Mouse (Mus musculus) cerebellum, adult (tissue): ENCODE measurements around the gene Acap2.

Source experiments
- ATAC-seq: cut with Nextera tagmentation; 2 replicates; pipeline ENCODE4 v1.9.2; 2017; ENCODE audit warnings: mild to moderate bottlenecking, moderate library complexity, mixed read lengths; ENCODE audit not compliant: insufficient number of reproducible peaks, low FRiP score, low TSS enrichment

The Acap2 gene

DNA sequence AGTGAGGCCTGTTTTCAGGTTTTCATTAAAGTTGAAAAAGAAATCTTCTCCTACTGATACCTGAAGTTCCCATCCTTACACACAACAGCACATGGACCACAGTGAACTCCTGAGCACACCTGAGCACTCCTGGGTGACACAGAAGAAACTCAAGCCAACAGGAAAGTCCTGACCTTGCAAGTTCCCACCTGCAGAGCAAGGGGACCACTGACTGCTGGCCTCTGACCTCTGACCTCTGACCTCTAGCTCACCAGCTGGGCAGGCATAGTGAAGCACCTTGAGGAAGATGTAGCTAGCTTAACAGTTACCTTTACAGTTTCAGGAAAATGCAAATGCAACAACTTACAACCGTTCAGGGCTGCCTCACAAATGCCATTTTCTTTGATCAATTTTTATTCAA is 101.1 kb downstream of the Acap2 start:
- no peak for ATAC-seq

DNA sequence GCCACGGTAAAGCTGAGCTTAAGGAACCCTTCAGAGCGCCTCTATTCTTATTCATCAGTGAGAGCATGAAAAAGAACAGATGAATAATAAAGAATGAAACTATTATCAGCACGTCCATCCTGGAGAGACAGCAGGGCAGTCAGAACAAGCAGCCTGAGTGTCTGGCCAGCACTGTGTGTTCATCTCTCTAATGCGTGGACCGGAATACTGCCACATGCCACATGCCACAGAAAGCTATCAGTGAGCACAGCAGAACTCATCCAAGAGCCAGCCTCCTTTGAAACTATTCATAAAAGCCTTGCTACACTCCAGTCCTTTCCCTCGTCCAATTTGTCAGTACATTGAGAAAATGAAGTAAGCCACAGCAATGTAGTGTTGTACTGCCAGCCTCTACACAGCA is 107.0 kb downstream of the Acap2 start:
- ATAC-seq = no peak

DNA sequence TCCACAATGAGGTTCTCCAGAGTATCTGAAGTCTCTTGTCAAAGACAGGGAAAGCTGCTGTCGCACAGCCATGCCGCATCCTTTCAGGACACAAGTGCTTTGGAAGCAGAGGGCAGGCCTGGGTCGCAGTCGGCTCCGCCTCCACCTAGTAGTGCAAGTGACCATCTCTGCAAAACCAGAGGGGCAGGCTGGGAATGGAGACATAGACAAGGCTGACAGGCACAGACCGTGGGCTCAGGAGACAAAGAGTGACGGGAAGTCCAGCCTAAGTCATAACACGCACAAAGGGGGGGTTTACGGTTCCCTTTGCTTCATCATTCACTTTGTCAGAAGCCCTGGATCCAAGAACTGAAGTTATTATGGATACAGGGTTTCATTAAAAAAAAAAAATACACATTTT is 107.9 kb downstream of the Acap2 start:
- ATAC-seq = no peak

DNA sequence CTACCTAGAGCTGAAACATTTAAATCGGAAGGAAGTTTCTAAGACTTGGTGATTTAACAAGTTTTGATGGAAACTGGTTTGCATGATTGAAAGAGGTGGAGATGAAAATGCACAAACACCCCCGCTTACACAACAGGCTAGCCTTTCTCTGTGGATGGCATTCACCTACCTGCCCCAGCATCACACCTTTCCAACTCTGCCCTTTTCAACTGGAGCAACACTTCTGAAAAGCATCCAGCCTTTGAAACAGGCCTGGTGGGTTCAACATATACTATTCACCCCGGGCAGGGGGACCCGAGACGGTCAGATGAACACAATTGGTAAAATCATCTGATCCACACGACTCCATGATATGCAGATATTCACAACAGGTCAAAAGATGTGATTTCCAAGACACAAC is 119.2 kb downstream of the Acap2 start:
- ATAC-seq = no peak

DNA sequence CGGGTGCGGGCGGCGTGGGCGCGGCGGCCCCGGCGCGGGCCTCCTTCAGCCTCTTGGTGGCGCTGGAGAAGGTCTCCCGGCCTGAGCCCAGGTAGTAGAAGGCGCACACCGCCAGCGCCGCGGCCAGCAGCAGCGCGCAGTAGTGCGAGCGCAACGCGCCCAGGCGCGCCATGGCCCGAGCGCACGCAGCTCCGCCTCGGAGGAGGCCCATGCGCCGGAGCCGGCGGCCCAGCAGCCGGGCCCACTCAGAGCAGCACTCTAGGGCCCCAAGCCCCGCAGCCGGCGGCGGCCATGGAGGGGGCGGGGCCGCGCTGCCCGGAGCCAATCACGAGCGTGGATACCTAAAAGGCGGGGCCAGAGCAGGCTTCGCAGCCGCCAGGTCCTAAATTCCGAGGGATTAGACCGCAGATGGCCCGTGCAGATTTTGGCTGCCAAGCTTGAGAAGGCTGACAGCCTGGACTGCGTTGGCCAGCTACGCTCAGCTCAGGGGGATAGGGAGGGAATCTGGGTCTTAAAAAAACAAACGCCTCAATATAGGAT is 119.8 kb downstream of the Acap2 start, which contains the start of gene Xxylt1:
Gene Xxylt1 (minus strand): TSS at position 308 of the 540 bp plus-strand sequence.
- peak; percentile 94 for ATAC-seq

DNA sequence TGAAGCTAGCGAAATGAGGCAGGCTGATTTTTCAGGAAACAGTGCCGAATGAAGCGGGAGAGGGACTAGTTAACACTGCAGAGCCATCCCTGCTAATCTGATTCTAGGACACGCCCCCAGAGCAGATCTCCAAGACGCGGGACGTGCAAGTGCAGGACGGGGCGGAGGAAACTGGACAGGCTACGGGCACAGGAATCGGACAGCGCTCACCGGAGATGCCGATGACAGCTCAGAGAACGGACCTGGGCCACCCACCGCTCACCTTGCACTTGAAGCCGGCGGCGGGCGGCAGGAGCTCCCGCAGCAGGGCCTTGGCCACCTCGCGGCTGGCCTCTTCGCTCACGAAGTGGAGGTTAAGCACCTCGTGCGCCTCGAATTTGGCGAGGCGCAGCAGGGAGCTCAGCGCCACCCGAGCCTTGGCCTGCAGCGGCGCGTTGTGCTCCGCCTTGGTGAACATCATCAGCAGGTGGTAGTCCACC is 120.4 kb downstream of the Acap2 start:
- peak; percentile 71 for ATAC-seq

DNA sequence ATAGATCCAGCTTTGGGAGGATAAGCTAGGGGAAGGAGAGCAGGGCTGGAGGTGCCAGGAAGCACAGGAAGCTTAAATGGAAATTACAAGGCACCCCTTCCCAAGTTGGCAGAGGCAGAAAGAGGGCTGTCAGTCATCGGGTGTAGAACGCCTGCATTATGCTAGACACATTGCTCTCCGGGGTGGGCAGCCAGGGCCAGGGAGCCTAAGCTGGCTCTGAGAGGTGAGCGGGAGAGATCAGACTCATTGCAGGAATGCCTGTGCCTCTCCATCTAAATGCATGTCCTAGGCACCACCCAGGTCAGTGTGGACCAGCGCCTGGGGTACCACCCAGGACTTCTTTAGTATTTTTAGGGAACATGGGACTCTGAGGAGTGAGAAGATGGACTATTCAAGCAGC is 123.6 kb downstream of the Acap2 start:
- ATAC-seq = no peak

DNA sequence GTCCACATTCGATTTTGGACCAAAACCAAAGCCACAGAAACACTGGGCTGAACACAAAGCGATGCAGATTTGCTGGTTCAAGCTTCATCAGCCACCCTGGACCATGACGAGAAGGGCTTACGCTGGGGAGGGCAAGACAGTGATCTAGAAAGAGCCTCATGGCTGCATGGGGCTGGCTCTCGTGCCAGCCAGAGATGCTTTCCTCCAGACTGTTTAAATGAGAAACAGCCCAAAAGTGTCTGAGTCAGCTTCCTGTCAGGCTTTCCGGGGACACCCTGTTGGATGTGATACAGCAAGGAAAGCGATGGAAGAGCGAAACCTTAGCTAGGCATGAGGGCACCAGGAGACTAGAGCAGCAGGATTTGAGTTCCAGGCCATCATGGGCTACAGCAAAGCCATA is 124.6 kb downstream of the Acap2 start:
- no peak for ATAC-seq

DNA sequence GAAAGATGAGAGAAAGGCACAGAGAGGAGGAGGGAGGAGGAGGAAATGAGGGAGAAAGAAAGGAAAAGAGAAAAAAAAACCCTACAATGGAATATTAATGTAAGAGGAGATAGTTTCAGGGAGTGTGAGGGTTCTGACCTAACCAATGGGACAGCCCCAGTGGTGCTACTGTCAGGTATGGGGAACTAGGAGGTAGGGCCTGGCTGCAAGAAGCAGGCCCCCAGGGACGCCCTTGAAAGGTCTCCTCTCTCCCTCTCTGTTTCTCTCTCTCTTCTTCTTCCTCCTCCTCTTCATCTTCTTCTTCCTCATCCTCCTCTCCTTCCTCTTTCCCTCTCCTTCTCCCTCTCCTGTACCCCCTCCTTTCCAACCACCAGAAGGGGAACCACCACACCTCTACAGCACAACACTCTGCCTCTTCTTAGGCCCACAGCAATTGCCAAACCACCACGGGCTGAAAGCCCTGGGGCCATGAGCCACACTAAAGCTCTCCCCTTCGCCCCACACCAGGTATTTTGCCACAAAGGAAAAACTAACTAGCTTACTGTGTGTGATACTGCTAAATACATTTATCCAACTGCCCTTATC is 126.6 kb downstream of the Acap2 start:
- ATAC-seq = no peak

DNA sequence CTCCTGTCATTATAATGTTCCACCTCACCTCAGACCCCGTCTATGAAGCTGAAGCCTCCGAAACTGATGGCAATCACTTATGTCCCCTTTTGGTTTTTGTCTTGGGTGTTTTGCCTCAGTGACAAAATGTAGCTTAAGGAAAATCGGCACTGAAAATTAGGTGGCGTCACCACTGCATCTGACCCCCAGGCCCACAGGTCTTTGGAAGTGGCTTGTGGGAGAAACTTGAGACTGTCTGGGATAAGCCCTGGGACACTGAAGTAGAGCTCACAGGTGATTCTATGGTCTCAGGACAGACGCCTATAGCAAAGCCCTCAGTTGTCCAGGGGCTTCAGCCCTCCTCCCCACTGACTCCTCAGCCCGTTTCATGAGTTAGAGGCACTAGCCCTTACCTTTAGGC is 129.3 kb downstream of the Acap2 start:
- ATAC-seq = no peak

DNA sequence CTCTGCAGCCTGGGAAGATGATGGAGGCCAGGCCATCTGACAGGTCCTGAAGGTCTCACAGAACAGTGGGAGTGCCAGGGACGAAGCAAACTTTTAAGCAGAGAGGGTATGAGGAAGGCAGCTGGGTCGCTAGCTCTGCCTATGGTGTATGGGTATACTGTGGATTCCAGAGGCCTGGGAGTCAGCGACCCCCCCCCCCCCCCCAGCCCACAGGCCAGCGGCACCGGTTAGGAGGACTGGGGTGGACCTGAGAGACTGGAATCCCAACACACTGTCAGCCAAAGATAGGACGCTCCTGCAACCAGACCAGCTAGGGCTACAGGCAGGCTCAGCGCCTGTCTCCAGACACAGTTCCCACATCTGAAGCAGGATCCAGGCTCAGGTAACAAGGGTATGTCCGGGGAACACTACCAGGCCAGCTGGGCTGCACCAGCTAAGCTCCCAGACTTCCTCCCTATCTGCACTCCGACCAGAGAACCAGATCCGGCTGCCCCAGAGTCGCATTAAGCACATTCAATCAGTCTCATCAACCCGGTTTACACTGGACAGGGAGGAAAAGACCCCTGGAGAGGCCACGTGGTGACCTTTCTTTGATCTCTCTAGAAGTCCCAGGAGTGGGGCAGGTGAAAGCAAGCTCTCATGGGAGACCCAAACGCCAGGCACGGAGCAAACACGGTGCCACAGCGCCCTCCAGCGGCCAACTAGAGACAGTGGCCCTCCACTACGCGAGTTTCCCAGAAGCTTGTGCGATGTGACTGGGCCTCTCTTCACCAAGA is 130.5 kb downstream of the Acap2 start:
- peak; percentile 74 for ATAC-seq

DNA sequence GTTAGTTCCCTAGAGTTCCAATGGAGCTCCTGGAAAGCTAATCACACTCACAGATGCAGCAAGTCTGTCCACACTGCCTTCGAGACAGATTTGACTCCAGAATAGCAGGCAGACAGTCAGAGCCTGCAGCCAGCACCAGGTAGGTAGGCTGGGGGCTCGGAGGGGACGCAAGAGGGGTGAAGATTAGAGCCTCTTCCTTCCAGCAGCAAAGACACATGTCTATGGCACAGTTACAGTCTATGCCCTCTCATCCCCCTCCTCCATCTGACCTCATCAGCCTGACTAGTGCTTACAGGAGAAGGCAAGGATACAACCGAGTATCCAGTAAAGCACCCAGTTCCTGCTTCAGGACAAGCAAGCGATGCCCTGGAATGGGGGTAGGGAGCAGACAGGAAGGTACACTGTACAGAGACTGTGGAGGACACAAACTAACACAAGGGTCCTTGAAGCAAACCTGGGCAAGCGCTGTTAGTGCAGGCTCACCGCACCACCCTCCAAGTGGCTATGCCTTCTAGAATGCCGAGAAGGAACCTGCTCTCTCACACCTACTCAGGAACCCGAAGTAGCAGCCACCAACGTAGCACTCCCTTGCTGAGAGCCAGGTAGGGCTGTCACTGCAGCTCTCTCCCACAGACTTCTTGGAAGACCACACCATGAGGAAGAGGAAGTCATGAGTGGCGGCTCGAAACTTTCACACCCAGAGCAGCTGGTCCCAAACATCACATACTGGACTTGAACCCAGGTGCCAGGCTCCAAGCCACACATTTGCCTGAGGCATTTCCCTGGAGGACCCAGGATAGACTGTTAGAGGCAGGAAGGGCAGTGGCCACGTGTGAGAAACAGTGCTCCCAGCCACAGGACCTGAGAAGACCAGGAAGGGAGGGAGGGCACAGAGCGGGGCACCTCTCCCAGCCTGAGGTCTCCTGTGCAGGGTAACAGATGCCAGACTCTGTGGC is 131.6 kb downstream of the Acap2 start:
- no peak for ATAC-seq

DNA sequence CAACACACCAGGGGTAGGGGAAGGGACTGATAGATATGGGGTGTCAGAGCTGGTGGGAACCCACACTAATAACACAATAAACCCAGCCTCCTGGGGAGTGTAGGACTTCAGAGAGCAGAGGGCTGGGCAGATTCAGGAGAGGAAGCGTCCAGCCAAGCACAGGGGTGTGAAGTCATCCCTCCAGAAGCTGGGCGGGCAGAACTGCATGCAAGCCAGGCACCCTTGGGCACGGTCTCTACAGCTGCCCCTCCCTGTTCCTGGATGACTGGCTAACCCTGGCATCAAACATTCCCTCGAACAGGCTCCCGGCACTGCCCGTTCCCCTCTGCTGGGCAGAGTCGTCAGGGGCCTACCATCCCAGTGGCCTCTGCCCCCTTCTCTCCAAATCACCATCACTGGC is 132.8 kb downstream of the Acap2 start:
- ATAC-seq = no peak

DNA sequence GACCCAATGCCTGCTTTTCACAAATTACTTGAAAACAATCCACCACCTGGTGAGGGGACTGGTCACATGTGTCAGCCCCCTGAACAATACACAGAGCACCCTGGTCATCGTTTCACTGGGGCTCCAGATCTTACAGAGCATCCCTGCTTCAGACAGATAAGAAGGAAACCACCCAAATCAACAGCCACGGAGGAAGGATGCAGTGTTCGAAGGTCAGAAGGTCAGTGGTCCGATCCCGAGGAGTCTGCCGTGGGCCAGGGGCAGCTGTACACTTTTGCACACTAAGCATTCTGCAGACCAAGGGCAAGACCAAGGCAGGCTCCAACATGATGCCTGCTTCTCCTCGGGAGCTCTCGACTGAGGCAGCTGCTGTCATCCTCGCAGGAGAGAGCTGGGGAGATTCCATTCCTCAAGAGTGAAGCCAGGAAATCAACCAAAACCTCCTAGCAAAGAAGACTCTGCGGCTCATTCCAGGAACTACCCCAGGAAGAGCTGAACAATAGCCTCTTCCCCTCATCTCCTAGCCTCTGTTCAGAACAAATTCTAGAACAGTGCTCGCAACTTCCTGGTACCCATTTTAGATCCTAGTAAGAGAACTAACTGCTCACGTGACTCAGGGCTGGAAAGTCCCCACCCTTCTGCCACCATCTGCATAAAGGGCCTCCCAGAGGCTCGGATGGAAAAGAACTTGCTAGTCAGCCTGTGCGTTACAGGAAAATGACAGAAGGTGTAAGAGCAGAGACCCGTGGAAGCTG is 134.5 kb downstream of the Acap2 start:
- no peak for ATAC-seq

DNA sequence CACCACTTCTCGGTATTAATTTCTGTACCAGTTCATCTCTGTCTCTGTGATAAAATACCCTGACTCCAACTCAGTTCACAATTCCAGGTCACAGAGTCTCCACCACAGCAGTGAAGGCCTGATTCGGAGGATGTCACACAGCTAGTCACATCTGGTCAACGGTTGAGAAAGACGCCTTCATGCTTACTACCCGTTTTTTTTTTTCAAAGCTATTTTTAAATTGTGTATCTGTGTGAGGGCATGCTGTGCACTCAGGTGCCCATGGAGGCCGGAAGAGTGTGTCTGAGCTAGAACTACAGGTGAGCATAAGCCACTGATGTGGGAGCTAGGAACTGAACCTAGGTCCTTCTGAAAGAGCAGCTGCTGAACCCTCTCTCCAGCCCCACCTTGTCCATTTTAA is 136.3 kb downstream of the Acap2 start:
- ATAC-seq = no peak

DNA sequence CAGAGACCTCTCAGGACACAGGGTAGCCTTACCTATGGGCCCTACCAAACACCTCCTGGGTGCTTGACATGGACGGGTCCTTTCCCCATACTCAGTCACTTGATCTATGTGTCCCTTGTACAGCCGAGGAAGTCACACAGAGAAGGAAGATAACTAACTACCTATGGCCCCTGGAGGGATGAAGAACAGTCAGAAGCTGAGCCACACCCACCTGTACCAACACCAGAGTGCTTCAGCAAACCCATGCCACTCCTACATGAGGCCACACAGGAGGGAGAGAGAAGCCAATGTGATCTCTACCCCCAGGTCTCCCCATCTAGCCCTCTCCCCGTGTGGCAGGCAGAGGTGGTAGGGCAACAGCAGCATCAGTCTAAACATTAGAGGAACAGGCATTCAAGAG is 138.1 kb downstream of the Acap2 start:
- no peak for ATAC-seq

DNA sequence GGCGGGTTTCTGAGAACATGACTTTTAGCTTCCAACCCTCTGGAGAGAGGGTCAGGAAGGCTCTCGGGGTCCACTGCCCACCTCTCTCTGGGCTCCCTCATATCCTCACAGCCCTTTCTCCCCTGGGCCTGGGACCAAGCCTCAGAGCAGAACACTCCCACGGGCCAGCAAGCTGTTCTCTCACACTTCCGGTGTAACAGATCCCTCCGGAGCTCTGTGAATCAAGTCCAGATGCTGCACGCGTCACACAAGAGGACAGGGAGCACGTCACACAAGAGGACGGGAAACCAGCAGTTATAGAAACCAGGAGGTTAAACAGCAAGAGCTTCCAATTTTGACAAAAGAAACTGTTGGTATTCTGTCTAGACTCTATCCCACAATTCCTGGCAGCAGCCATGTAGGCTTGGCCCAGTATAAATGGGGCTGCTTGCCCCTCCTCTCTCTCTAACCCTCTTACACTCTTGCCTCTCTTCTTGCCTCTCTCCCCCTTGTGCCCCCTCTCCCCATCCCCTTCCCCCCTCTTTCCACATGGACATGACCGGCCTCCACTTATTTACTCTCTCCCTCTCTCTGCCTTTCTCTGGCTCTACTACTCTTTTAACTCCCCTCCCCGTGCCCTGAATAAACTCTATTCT is 139.7 kb downstream of the Acap2 start:
- ATAC-seq = no peak

DNA sequence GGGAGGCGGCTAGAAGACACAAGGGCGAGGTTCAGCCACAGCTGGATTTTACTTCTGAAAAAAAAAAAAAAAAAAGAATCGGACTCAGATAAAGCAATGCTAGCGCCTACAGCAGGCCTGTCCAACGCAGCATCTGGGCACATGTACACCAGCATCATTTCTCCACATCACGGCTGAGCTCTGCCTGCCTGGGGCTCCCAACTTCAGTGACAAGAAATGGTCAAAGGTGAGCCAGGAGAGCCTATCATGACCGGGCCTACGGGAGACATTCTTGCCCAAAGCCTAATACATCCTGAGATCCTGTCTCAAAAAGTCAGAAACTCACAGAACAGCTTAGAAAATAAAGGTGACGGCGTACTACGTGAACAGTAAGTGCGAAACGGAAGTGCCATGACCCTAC is 140.3 kb downstream of the Acap2 start:
- no peak for ATAC-seq

DNA sequence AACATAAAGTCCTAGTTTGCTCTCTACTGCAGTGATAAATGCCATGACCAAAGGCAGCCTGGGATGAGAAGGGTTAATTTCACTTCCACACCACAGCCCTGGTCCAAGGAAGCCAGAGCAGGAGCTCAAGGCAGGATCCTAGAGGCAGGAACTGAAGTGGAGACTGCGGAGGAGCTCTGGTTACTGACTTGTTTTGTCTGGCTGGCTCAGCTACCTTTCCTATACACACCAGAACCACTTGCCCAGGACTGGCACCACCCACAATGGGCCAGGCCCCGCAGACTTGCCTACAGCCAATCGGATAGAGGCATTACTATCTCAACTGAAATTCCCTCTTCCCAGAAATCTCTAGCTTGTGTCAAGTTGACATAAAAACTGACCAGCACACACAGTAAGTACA is 140.8 kb downstream of the Acap2 start:
- ATAC-seq = no peak

DNA sequence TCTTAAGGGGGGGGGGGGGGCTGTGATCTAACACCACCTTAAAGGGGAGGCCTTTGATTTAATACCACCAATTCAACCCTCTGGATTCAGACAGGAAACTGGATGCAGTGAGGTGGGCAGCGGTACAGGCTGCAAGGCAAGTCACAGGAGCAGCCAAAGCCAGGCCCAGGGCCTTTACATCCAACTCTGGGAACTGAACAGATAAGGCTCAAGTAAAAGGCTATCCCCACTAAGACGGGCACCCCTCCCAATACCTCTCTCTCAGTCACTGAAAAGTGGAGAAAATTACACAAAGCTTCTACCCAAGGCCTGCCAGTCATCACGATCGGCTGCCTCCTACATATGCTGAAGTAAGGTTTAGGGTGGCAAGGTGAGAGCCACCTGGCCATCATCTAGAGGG is 141.3 kb downstream of the Acap2 start:
- no peak for ATAC-seq
